Mouse (Mus musculus) ES-E14 (cell line): ENCODE measurements around the gene Wasf2.

Experiments used
- CHD2 ChIP-seq: IDR thresholded peaks from 2 replicates; pipeline ENCODE4 v1.6.1; 2014; ENCODE audit warnings: mild to moderate bottlenecking, low read depth, low read length, inconsistent platforms
- HCFC1 ChIP-seq: IDR thresholded peaks from 2 replicates; pipeline ENCODE4 v1.6.1; 2012; ENCODE audit warnings: low read length, inconsistent platforms, borderline replicate concordance; ENCODE audit not compliant: insufficient read depth
- ZNF384 ChIP-seq: IDR thresholded peaks from 2 replicates; pipeline ENCODE4 v1.6.1; 2012; ENCODE audit warnings: low read depth, low read length, inconsistent platforms

GRCm38 (mm10) chr4:133104194-133104569, 26.1 kb upstream of the Wasf2 start:
- TF ChIP-seq HCFC1, result no peak
- no peak for TF ChIP-seq ZNF384
- no peak for TF ChIP-seq CHD2
